Mouse (Mus musculus): ENCODE results near the gene Camta1.

The Camta1 gene

GRCm38 (mm10) chr4:150958536-150958935, 903.1 kb downstream of the Camta1 start:
- DNase-seq, result no peak

GRCm38 (mm10) chr4:150957106-150957458, 904.6 kb downstream of the Camta1 start:
- no peak for DNase-seq

GRCm38 (mm10) chr4:150956369-150957105, 905.1 kb downstream of the Camta1 start:
- DNase-seq, result no peak

GRCm38 (mm10) chr4:150950972-150951371, 910.7 kb downstream of the Camta1 start:
- DNase-seq, result no peak

- DNase-seq, result no peak
Observed at GRCm38 (mm10) chr4:150944707-150945106, 917.0 kb downstream of the Camta1 start.

- DNase-seq, result no peak
Observed at GRCm38 (mm10) chr4:150939991-150940651, 921.6 kb downstream of the Camta1 start.

GRCm38 (mm10) chr4:150938063-150938452, 923.6 kb downstream of the Camta1 start:
- DNase-seq, result no peak

GRCm38 (mm10) chr4:150937293-150938062, 924.2 kb downstream of the Camta1 start:
- DNase-seq, result peak; percentile 56

GRCm38 (mm10) chr4:150933503-150933902, 928.2 kb downstream of the Camta1 start:
- DNase-seq, result no peak

GRCm38 (mm10) chr4:150927789-150928188, 933.9 kb downstream of the Camta1 start:
- DNase-seq, result no peak

- DNase-seq, result no peak
Observed at GRCm38 (mm10) chr4:150926924-150927705, 934.6 kb downstream of the Camta1 start.

GRCm38 (mm10) chr4:150925923-150926322, 935.8 kb downstream of the Camta1 start:
- DNase-seq, result no peak

- no peak for DNase-seq
Observed at GRCm38 (mm10) chr4:150924936-150925335, 936.7 kb downstream of the Camta1 start.

- DNase-seq, result no peak
Observed at GRCm38 (mm10) chr4:150924308-150924707, 937.4 kb downstream of the Camta1 start.

GRCm38 (mm10) chr4:150921206-150921605, 940.5 kb downstream of the Camta1 start:
- DNase-seq, result no peak

- DNase-seq, result no peak
Observed at GRCm38 (mm10) chr4:150917336-150918027, 944.2 kb downstream of the Camta1 start.

- no peak for DNase-seq
Observed at GRCm38 (mm10) chr4:150915181-150915906, 946.3 kb downstream of the Camta1 start.

- peak; percentile 99 for DNase-seq
Observed at GRCm38 (mm10) chr4:150914290-150914733, 947.4 kb downstream of the Camta1 start, which contains the start of the genes Park7 and Tnfrsf9. Gene Park7, minus strand, starts transcription at chr4:150914437. Gene Tnfrsf9, plus strand, starts transcription at chr4:150914562.

GRCm38 (mm10) chr4:150913743-150914142, 947.9 kb downstream of the Camta1 start:
- DNase-seq, result no peak

GRCm38 (mm10) chr4:150910164-150910951, 951.3 kb downstream of the Camta1 start:
- DNase-seq, result no peak
